Mouse (Mus musculus): ENCODE data around the gene Iah1. TPM values are rescaled to one million over a fixed set of nuclear protein-coding genes. Genes with fewer than 3 reads are reported as not detected.

Iah1 gene
- polyA plus RNA-seq, 1 experiment from 2014 or later = 91.3 TPM

- Histone ChIP-seq H3K4me3 (ENCODE audit: low read depth, low read length) (peak overlapping the region; percentile 78), H3K27me3 (replicated peaks; ENCODE audit: control insufficient read depth, insufficient read depth, low read length) (no peaks in the 10 kb centered on the region), H3K36me3 (ENCODE audit: control insufficient read depth, insufficient read depth) (0 out of 2 replicates have a peak, but pooled peaks cover 4% of the 10 kb centered on the region), H3K9ac (ENCODE audit: low read depth, low read length) (peak overlapping the region; percentile 78), H3K9me3 (ENCODE audit: control insufficient read depth) (no peaks in the 10 kb centered on the region), H3K4me2 (replicated peaks; ENCODE audit: low read depth) (peak overlapping the region; percentile 83), H3K27ac (ENCODE audit: low read depth, low read length) (peak overlapping the region; percentile 81; the same call in 1 of the 2 replicates), H3K4me1 (replicated peaks; ENCODE audit: control insufficient read depth, insufficient read depth, low read length) (0 out of 2 replicates have a peak, but pooled peaks cover 5% of the 10 kb centered on the region)
- WGBS = 0% methylated on average over 47 of the region's 47 CpGs
- ATAC-seq = peak; percentile 80
- no peak; the same call in 1 of the 2 replicates for TF ChIP-seq CTCF (IDR thresholded peaks at IDR 0.05; ENCODE audit: low read depth)
These were observed 30.5 kb upstream of the Iah1 start for GRCm38 (mm10) chr12:21285508-21286242.

GRCm38 (mm10) chr12:21286243-21286622 is 30.0 kb upstream of the Iah1 start, which contains the start of gene Itgb1bp1:
Gene Itgb1bp1, minus strand, starts transcription at chr12:21286284.
- Histone ChIP-seq H3K27ac (ENCODE audit: low read depth, low read length) (peak within 1 kb of the TSS; percentile 81), H3K4me2 (replicated peaks; ENCODE audit: low read depth) (peak within 1 kb of the TSS; percentile 83), H3K9ac (ENCODE audit: low read depth, low read length) (peak within 1 kb of the TSS; percentile 78), H3K27me3 (replicated peaks; ENCODE audit: control insufficient read depth, insufficient read depth, low read length) (no peaks in the 10 kb centered on the region), H3K4me3 (ENCODE audit: low read depth, low read length) (peak within 1 kb of the TSS; percentile 78), H3K9me3 (ENCODE audit: control insufficient read depth) (no peaks in the 10 kb centered on the region), H3K36me3 (ENCODE audit: control insufficient read depth, insufficient read depth) (peaks cover 4% of the 10 kb centered on the region; the same call in 1 of the 2 replicates), H3K4me1 (replicated peaks; ENCODE audit: control insufficient read depth, insufficient read depth, low read length) (0 out of 2 replicates have a peak, but pooled peaks cover 5% of the 10 kb centered on the region)
- under 1% methylated on average over 28 of the region's 28 CpGs for WGBS
- no peak for TF ChIP-seq CTCF (IDR thresholded peaks at IDR 0.05; ENCODE audit: low read depth)
- peak; percentile 96 for ATAC-seq

GRCm38 (mm10) chr12:21286712-21287650 is 29.2 kb upstream of the Iah1 start:
- Histone ChIP-seq H3K9ac (ENCODE audit: low read depth, low read length) (peak overlapping the region; percentile 78), H3K27me3 (replicated peaks; ENCODE audit: control insufficient read depth, insufficient read depth, low read length) (no peaks in the 10 kb centered on the region), H3K4me3 (ENCODE audit: low read depth, low read length) (peak overlapping the region; percentile 78), H3K4me1 (replicated peaks; ENCODE audit: control insufficient read depth, insufficient read depth, low read length) (0 out of 2 replicates have a peak, but pooled peaks cover 5% of the 10 kb centered on the region), H3K36me3 (ENCODE audit: control insufficient read depth, insufficient read depth) (peaks cover 10% of the 10 kb centered on the region; the same call in 1 of the 2 replicates), H3K27ac (ENCODE audit: low read depth, low read length) (peak overlapping the region; percentile 81), H3K4me2 (replicated peaks; ENCODE audit: low read depth) (peak overlapping the region; percentile 83), H3K9me3 (ENCODE audit: control insufficient read depth) (no peaks in the 10 kb centered on the region)
- no peak for TF ChIP-seq CTCF (IDR thresholded peaks at IDR 0.05; ENCODE audit: low read depth)
- ATAC-seq = no peak
- WGBS = 24% methylated on average over 18 of the region's 18 CpGs

GRCm38 (mm10) chr12:21288716-21289395 is 27.3 kb upstream of the Iah1 start:
- Histone ChIP-seq H3K9me3 (ENCODE audit: control insufficient read depth) (no peaks in the 10 kb centered on the region), H3K27ac (ENCODE audit: low read depth, low read length) (no peak overlapping the region), H3K36me3 (ENCODE audit: control insufficient read depth, insufficient read depth) (peaks cover 25% of the 10 kb centered on the region), H3K4me3 (ENCODE audit: low read depth, low read length) (no peak overlapping the region), H3K4me1 (replicated peaks; ENCODE audit: control insufficient read depth, insufficient read depth, low read length) (0 out of 2 replicates have a peak, but pooled peaks cover 5% of the 10 kb centered on the region), H3K4me2 (replicated peaks; ENCODE audit: low read depth) (no peak overlapping the region), H3K27me3 (replicated peaks; ENCODE audit: control insufficient read depth, insufficient read depth, low read length) (no peaks in the 10 kb centered on the region), H3K9ac (ENCODE audit: low read depth, low read length) (no peak overlapping the region)
- WGBS = 88% methylated on average over 3 of the region's 3 CpGs
- no peak for ATAC-seq
- no peak for TF ChIP-seq CTCF (IDR thresholded peaks at IDR 0.05; ENCODE audit: low read depth)

GRCm38 (mm10) chr12:21289651-21290050 is 26.5 kb upstream of the Iah1 start:
- H3K9me3 ChIP-seq (ENCODE audit: control insufficient read depth) = no peaks in the 10 kb centered on the region
- no peak for ATAC-seq
- WGBS = 45% methylated on average over 6 of the region's 6 CpGs
- no peak overlapping the region for H3K4me2 ChIP-seq (replicated peaks; ENCODE audit: low read depth)
- no peaks in the 10 kb centered on the region for H3K27me3 ChIP-seq (replicated peaks; ENCODE audit: control insufficient read depth, insufficient read depth, low read length)
- no peak overlapping the region for H3K4me3 ChIP-seq (ENCODE audit: low read depth, low read length)
- H3K27ac ChIP-seq (ENCODE audit: low read depth, low read length) = no peak overlapping the region
- no peak for TF ChIP-seq CTCF (IDR thresholded peaks at IDR 0.05; ENCODE audit: low read depth)
- H3K4me1 ChIP-seq (replicated peaks; ENCODE audit: control insufficient read depth, insufficient read depth, low read length) = 0 out of 2 replicates have a peak, but pooled peaks cover 5% of the 10 kb centered on the region
- H3K36me3 ChIP-seq (ENCODE audit: control insufficient read depth, insufficient read depth) = peaks cover 33% of the 10 kb centered on the region
- H3K9ac ChIP-seq (ENCODE audit: low read depth, low read length) = no peak overlapping the region
